Mouse (Mus musculus): Measurements from ENCODE around the gene Olfr1025-ps1. TPM values are rescaled to one million over a fixed set of nuclear protein-coding genes. Genes with fewer than 3 reads are reported as not detected.

Olfr1025-ps1 gene
- not detected in 2 replicates for polyA plus RNA-seq (2015; fragmentation: Nextera tagmentation; extraction: Ambion mirVana)

GRCm38 (mm10) chr2:85914893-85915292 lies at the start of gene Olfr1025-ps1:
TSS of gene Olfr1025-ps1 (plus strand) at chr2:85915193.
- no peak for ATAC-seq (ENCODE audit: low FRiP score)
- 73% methylated on average over 1 of the region's 1 CpGs for WGBS
- H3K9me3 ChIP-seq = no peaks in the 10 kb centered on the region
- H3K4me1 ChIP-seq (replicated peaks) = no peaks in the 10 kb centered on the region
- no peaks in the 10 kb centered on the region for H3K27me3 ChIP-seq
- H3K36me3 ChIP-seq = no peaks in the 10 kb centered on the region
- H3K4me3 ChIP-seq = no peak within 1 kb of the TSS
- no peak within 1 kb of the TSS for H3K4me2 ChIP-seq
- H3K27ac ChIP-seq = no peak within 1 kb of the TSS
- H3K9ac ChIP-seq = no peak within 1 kb of the TSS

GRCm38 (mm10) chr2:85868294-85868693 lies 46.7 kb upstream of the Olfr1025-ps1 start, which contains the start of gene Olfr1022:
TSS of gene Olfr1022 (plus strand) at chr2:85868594.
- no peak within 1 kb of the TSS for H3K9ac ChIP-seq
- no peaks in the 10 kb centered on the region for H3K4me1 ChIP-seq (replicated peaks)
- no peaks in the 10 kb centered on the region for H3K9me3 ChIP-seq
- H3K4me3 ChIP-seq = no peak within 1 kb of the TSS
- WGBS = 61% methylated on average over 2 of the region's 2 CpGs
- no peak for ATAC-seq (ENCODE audit: low FRiP score)
- no peak within 1 kb of the TSS for H3K27ac ChIP-seq
- H3K4me2 ChIP-seq = no peak within 1 kb of the TSS
- H3K27me3 ChIP-seq = no peaks in the 10 kb centered on the region
- H3K36me3 ChIP-seq = no peaks in the 10 kb centered on the region

- ATAC-seq (ENCODE audit: low FRiP score) = no peak
- Histone ChIP-seq H3K27me3 (no peaks in the 10 kb centered on the region), H3K4me1 (replicated peaks) (no peaks in the 10 kb centered on the region), H3K4me2 (no peak within 1 kb of the TSS), H3K27ac (no peak within 1 kb of the TSS), H3K9ac (no peak within 1 kb of the TSS), H3K9me3 (no peaks in the 10 kb centered on the region), H3K36me3 (no peaks in the 10 kb centered on the region), H3K4me3 (no peak within 1 kb of the TSS)
- 80% methylated on average over 2 of the region's 2 CpGs for WGBS
Observed at GRCm38 (mm10) chr2:85885340-85885739, 29.7 kb upstream of the Olfr1025-ps1 start, which contains the start of gene Olfr1023. TSS of gene Olfr1023 (plus strand) at chr2:85885640.

GRCm38 (mm10) chr2:85904952-85905351 lies 10.0 kb upstream of the Olfr1025-ps1 start, which contains the start of gene Olfr1024:
TSS of gene Olfr1024 (minus strand) at chr2:85905052.
- no peak within 1 kb of the TSS for H3K4me3 ChIP-seq
- 86% methylated on average over 3 of the region's 3 CpGs for WGBS
- H3K4me1 ChIP-seq (replicated peaks) = no peaks in the 10 kb centered on the region
- H3K36me3 ChIP-seq = no peaks in the 10 kb centered on the region
- H3K27me3 ChIP-seq = no peaks in the 10 kb centered on the region
- peaks cover 5% of the 10 kb centered on the region; the same call in 1 of the 2 replicates for H3K9me3 ChIP-seq
- no peak for ATAC-seq (ENCODE audit: low FRiP score)
- H3K9ac ChIP-seq = no peak within 1 kb of the TSS
- no peak within 1 kb of the TSS for H3K4me2 ChIP-seq
- no peak within 1 kb of the TSS for H3K27ac ChIP-seq

GRCm38 (mm10) chr2:85913197-85913596 lies 1.8 kb upstream of the Olfr1025-ps1 start:
- H3K4me3 ChIP-seq = no peak overlapping the region
- no peak overlapping the region for H3K4me2 ChIP-seq
- H3K27ac ChIP-seq = no peak overlapping the region
- H3K4me1 ChIP-seq (replicated peaks) = no peaks in the 10 kb centered on the region
- H3K36me3 ChIP-seq = no peaks in the 10 kb centered on the region
- no peak overlapping the region for H3K9ac ChIP-seq
- no peak for ATAC-seq (ENCODE audit: low FRiP score)
- H3K27me3 ChIP-seq = no peaks in the 10 kb centered on the region
- no peaks in the 10 kb centered on the region for H3K9me3 ChIP-seq

GRCm38 (mm10) chr2:85921258-85921657 lies 6.3 kb downstream of the Olfr1025-ps1 start, which contains the start of gene Olfr1026:
TSS of gene Olfr1026 (plus strand) at chr2:85921558.
- Histone ChIP-seq H3K27ac (no peak within 1 kb of the TSS), H3K27me3 (no peaks in the 10 kb centered on the region), H3K4me2 (no peak within 1 kb of the TSS), H3K36me3 (no peaks in the 10 kb centered on the region), H3K9me3 (no peaks in the 10 kb centered on the region), H3K9ac (no peak within 1 kb of the TSS), H3K4me3 (no peak within 1 kb of the TSS), H3K4me1 (replicated peaks) (no peaks in the 10 kb centered on the region)
- ATAC-seq (ENCODE audit: low FRiP score) = no peak
- WGBS = 90% methylated on average over 3 of the region's 3 CpGs

- WGBS = 88% methylated on average over 1 of the region's 1 CpGs
- no peak for ATAC-seq (ENCODE audit: low FRiP score)
- no peaks in the 10 kb centered on the region for H3K27me3 ChIP-seq
- no peak within 1 kb of the TSS for H3K9ac ChIP-seq
- no peaks in the 10 kb centered on the region for H3K36me3 ChIP-seq
- no peak within 1 kb of the TSS for H3K4me3 ChIP-seq
- no peak within 1 kb of the TSS for H3K27ac ChIP-seq
- H3K4me1 ChIP-seq (replicated peaks) = no peaks in the 10 kb centered on the region
- no peak within 1 kb of the TSS for H3K4me2 ChIP-seq
- H3K9me3 ChIP-seq = no peaks in the 10 kb centered on the region
Observed at GRCm38 (mm10) chr2:85950137-85950536, 35.1 kb downstream of the Olfr1025-ps1 start, which contains the start of gene Olfr1028. TSS of gene Olfr1028 (plus strand) at chr2:85950437.

Other genes starting within 250 kb of the Olfr1025-ps1 start
- not detected in 2 replicates for gene Olfr1006, start 236.4 kb upstream of the Olfr1025-ps1 start, polyA plus RNA-seq (2015; fragmentation: Nextera tagmentation; extraction: Ambion mirVana)
- not detected in 2 replicates for gene Olfr1008, start 225.8 kb upstream of the Olfr1025-ps1 start, polyA plus RNA-seq (2015; fragmentation: Nextera tagmentation; extraction: Ambion mirVana)
- not detected in 2 replicates for gene Olfr1009, start 199.8 kb upstream of the Olfr1025-ps1 start, polyA plus RNA-seq (2015; fragmentation: Nextera tagmentation; extraction: Ambion mirVana)
- gene Olfr1012, start 152.4 kb upstream of the Olfr1025-ps1 start, polyA plus RNA-seq (2015; fragmentation: Nextera tagmentation; extraction: Ambion mirVana) = not detected in 2 replicates
- not detected in 2 replicates for gene Olfr1013, start 148.1 kb upstream of the Olfr1025-ps1 start, polyA plus RNA-seq (2015; fragmentation: Nextera tagmentation; extraction: Ambion mirVana)
- not detected in 2 replicates for gene Olfr1014, start 142.5 kb upstream of the Olfr1025-ps1 start, polyA plus RNA-seq (2015; fragmentation: Nextera tagmentation; extraction: Ambion mirVana)
- gene Olfr1015, start 133.2 kb upstream of the Olfr1025-ps1 start, polyA plus RNA-seq (2015; fragmentation: Nextera tagmentation; extraction: Ambion mirVana) = not detected in 2 replicates
- not detected in 2 replicates for gene Olfr1016, start 112.6 kb upstream of the Olfr1025-ps1 start, polyA plus RNA-seq (2015; fragmentation: Nextera tagmentation; extraction: Ambion mirVana)
- gene Olfr1018, start 96.7 kb upstream of the Olfr1025-ps1 start, polyA plus RNA-seq (2015; fragmentation: Nextera tagmentation; extraction: Ambion mirVana) = not detected in 2 replicates
- gene Olfr1019, start 69.7 kb upstream of the Olfr1025-ps1 start, polyA plus RNA-seq (2015; fragmentation: Nextera tagmentation; extraction: Ambion mirVana) = not detected in 2 replicates
- not detected in 2 replicates for gene Olfr1020, start 68.2 kb upstream of the Olfr1025-ps1 start, polyA plus RNA-seq (2015; fragmentation: Nextera tagmentation; extraction: Ambion mirVana)
- not detected in 2 replicates for gene Olfr1022, start 46.6 kb upstream of the Olfr1025-ps1 start, polyA plus RNA-seq (2015; fragmentation: Nextera tagmentation; extraction: Ambion mirVana)
- gene Olfr1023, start 29.6 kb upstream of the Olfr1025-ps1 start, polyA plus RNA-seq (2015; fragmentation: Nextera tagmentation; extraction: Ambion mirVana) = not detected in 2 replicates
- gene Olfr1024, start 10.1 kb upstream of the Olfr1025-ps1 start, polyA plus RNA-seq (2015; fragmentation: Nextera tagmentation; extraction: Ambion mirVana) = not detected in 2 replicates
- not detected in 2 replicates for gene Olfr1026, start 6.4 kb downstream of the Olfr1025-ps1 start, polyA plus RNA-seq (2015; fragmentation: Nextera tagmentation; extraction: Ambion mirVana)
- not detected in 2 replicates for gene Olfr1028, start 35.2 kb downstream of the Olfr1025-ps1 start, polyA plus RNA-seq (2015; fragmentation: Nextera tagmentation; extraction: Ambion mirVana)
- gene Olfr1029, start 58.7 kb downstream of the Olfr1025-ps1 start, polyA plus RNA-seq (2015; fragmentation: Nextera tagmentation; extraction: Ambion mirVana) = not detected in 2 replicates
- not detected in 2 replicates for gene Olfr1030, start 64.1 kb downstream of the Olfr1025-ps1 start, polyA plus RNA-seq (2015; fragmentation: Nextera tagmentation; extraction: Ambion mirVana)
- not detected in 2 replicates for gene Olfr1031, start 75.1 kb downstream of the Olfr1025-ps1 start, polyA plus RNA-seq (2015; fragmentation: Nextera tagmentation; extraction: Ambion mirVana)
- gene Olfr1032, start 90.3 kb downstream of the Olfr1025-ps1 start, polyA plus RNA-seq (2015; fragmentation: Nextera tagmentation; extraction: Ambion mirVana) = not detected in 2 replicates
- not detected in 2 replicates for gene Olfr1033, start 105.4 kb downstream of the Olfr1025-ps1 start, polyA plus RNA-seq (2015; fragmentation: Nextera tagmentation; extraction: Ambion mirVana)
- not detected in 2 replicates for gene Olfr1034, start 130.7 kb downstream of the Olfr1025-ps1 start, polyA plus RNA-seq (2015; fragmentation: Nextera tagmentation; extraction: Ambion mirVana)
- gene Olfr1036, start 158.8 kb downstream of the Olfr1025-ps1 start, polyA plus RNA-seq (2015; fragmentation: Nextera tagmentation; extraction: Ambion mirVana) = not detected in 2 replicates
- gene Olfr1037, start 172.2 kb downstream of the Olfr1025-ps1 start, polyA plus RNA-seq (2015; fragmentation: Nextera tagmentation; extraction: Ambion mirVana) = not detected in 2 replicates
- not detected in 2 replicates for gene Olfr1039, start 220.7 kb downstream of the Olfr1025-ps1 start, polyA plus RNA-seq (2015; fragmentation: Nextera tagmentation; extraction: Ambion mirVana)
- gene Olfr1040, start 231.5 kb downstream of the Olfr1025-ps1 start, polyA plus RNA-seq (2015; fragmentation: Nextera tagmentation; extraction: Ambion mirVana) = not detected in 2 replicates
- gene Olfr1042, start 246.6 kb downstream of the Olfr1025-ps1 start, polyA plus RNA-seq (2015; fragmentation: Nextera tagmentation; extraction: Ambion mirVana) = not detected in 2 replicates

All from hindbrain, embryonic 13.5 days (tissue).